Mouse (Mus musculus) inflammation-experienced regulatory T-cells, adult 6 months (primary cell): Measurements from ENCODE around the gene Trp53tg5. TPM values are rescaled to one million over a fixed set of nuclear protein-coding genes. Genes with fewer than 3 reads are reported as not detected.

ENCODE experiments used
- ATAC-seq: one replicate; pipeline ENCODE4 v1.8.0; 2017
- polyA plus RNA-seq, 3 experiments: library from polyadenylated mRNA; unstranded; fragments of 100-300 nt; shearing (Covaris generic); gene quantifications; one replicate each; pipeline ENCODE4 v1.2.1; 2017

Gene Trp53tg5
- polyA plus RNA-seq, 3 experiments from 2014 or later = not detected

- ATAC-seq = no peak
Measured at GRCm38 (mm10) chr2:164494126-164494525, 20.6 kb upstream of the Trp53tg5 start.

- ATAC-seq = no peak
Measured at GRCm38 (mm10) chr2:164487812-164488211, 14.3 kb upstream of the Trp53tg5 start.

- ATAC-seq = no peak
Measured at GRCm38 (mm10) chr2:164487115-164487527, 13.6 kb upstream of the Trp53tg5 start.

DNA sequence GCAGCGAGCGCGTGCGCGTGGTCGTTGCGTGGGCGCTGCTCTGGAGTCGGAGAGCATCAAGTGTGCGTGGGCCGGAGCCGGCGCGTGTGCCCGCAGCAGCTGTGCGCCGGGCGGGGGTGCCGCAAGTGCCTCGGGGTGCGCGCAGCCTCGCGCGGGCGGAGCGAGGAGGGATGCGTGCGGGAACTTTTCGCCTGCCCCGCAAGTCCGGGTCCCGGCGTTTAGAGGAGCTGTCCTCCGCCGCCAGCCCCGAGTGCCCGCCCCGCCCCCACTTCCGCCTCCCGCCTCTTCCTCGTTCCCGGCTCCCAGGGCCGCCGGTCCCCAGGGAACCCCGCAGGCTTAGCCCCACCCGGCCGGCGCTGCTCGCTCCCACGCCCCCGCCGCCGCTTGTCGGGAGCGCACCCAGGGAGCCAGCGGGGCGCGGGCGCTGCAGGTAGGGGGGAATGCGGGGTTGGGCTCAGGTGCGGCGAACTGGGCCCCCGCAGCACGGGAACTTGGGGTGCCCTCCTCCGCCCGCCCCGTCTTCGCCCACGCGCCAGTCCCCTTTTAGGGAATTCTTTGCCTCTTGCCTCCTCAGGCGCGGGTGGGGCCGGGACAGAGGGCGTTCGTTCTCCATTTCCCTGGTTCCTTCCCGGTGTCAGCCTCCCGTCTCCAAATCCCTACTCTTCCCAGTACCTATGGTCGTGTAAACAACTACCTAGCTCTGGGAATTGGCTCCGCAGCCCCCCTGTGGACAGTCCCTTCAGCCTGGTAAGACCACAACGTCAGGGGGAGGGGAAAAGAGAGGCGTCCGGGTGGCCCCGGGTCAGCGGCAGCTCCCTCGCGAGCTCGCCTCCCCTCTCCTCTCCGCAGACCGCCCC lies 13.0 kb upstream of the Trp53tg5 start:
- ATAC-seq = peak; percentile 43

GRCm38 (mm10) chr2:164485681-164486257 lies 12.2 kb upstream of the Trp53tg5 start, which contains the start of gene Dbndd2:
Gene Dbndd2, plus strand, starts transcription at chr2:164486106.
- peak; percentile 14 for ATAC-seq

DNA sequence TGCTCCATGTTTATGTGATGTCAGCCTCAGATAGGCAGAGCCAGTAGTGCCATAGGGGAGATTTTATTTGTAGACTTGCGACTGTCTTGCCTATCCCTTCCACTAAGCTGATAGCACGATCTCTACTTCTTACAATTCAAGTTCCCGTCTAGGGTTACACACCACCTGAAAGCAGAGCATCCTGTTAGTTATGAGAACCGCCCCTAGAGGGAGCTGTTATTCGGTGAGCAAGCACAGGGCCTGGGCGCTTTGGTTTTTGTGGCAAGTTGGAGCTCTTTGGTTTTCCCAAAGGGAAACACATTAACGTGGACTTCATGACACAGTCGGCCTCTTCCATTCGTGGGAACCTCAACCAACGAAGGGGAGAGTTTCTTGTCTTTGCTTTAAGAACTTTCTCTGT lies 3.3 kb downstream of the Trp53tg5 start:
- ATAC-seq = peak; percentile 56

DNA sequence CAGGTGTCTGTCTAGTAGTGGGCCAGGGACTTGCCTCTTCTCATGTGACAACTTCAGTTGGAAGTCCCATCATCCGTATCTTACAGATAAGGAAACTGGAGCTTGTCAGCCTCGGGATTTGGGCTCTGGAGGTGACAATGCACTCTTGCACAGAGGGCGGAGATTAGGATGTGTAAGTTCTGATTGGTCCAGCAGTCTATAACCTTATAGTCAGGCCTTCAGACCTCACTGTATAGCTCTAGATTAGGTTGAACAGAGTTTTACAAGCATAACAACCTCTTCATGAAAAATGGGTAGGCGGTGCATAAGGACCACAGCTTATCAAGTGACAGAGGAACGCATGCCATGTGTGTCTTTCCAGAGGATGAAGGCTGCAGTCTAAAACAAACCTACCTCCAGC lies 6.7 kb downstream of the Trp53tg5 start:
- no peak for ATAC-seq

DNA sequence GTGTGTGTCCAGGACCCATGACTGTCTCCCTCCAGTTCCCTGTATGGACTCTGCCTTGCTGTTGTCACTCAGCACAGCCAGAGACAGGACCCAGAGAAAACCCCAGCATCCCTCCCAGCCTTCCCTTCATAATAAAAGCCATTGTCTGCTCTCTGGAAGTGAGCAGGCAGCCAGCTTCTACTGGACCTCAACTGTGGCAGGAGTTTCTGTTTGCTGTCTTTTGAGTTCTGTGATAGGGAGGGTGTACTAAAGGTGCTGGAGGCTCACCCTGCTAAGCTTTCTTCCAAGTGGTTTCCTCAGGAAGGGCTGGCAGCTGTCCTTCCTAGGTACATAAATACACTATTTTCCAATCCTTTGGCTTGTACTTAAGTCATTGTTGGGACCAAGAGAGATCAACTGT lies 8.4 kb downstream of the Trp53tg5 start:
- no peak for ATAC-seq

DNA sequence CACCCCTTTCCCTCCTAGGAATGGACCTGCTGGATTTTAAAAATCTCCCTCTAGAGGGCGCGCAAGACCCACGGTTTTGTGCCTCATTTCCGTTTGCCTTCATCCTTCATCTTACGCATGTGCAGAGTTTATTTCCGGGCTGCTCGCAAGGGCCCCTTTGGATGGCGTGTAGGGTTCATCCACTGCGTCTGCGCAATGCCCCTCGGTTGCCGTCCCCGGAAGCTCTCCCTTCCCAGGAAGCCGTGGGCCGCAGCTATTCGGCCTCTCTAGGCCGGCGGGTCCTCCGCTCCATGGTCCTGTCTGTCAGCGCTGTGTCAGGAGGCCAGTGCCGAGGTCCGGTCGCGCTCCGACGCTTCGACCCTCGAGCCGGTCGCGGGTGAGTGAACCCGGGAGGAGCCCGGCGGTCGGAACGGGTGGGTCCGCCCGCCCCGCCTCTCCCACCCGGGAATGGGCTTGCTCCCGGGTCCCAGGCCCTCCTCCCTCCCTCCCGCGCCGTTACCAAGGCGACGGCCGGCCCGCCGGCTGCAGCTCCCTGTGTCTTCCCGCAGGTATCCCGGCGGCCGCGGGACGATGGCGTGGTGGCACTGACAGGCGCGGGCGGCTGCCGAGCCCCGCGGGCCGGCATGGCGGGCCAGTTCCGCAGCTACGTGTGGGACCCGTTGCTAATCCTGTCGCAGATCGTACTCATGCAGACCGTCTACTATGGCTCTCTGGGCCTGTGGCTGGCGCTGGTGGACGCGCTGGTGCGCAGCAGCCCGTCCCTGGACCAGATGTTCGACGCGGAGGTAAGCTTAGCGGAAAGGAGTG lies 12.6 kb downstream of the Trp53tg5 start, which contains the start of gene Gm20458:
Gm20458 (plus strand) TSS at position 223 of the 807 bp plus-strand sequence.
- ATAC-seq = peak; percentile 87

GRCm38 (mm10) chr2:164458535-164458934 lies 15.0 kb downstream of the Trp53tg5 start:
- no peak for ATAC-seq

- no peak for ATAC-seq
Measured at GRCm38 (mm10) chr2:164457942-164458341, 15.6 kb downstream of the Trp53tg5 start.

GRCm38 (mm10) chr2:164456864-164457300 lies 16.6 kb downstream of the Trp53tg5 start, which contains the start of gene Sys1:
Gene Sys1, plus strand, starts transcription at chr2:164456964.
- peak; percentile 69 for ATAC-seq

DNA sequence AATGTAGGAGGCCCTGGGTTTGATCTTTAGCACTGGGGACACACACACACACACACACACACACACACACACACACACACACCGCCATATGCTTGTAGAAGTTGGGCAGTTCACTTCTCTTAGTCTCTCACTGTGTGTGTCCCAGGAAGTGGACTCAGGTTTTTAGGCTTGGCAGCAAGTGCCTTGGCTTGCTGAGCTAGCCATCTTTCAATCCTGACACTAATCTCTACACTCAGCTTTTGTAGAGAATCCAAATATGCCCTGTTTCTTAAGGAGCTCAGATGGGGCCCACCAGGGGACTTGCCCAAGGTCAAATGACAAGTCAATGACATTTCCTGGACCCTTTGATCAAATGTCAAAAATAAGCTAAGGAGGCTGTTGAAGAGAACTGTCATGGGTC lies 17.1 kb downstream of the Trp53tg5 start:
- ATAC-seq = peak; percentile 0

GRCm38 (mm10) chr2:164455421-164456190 lies 17.9 kb downstream of the Trp53tg5 start:
- ATAC-seq = no peak

- no peak for ATAC-seq
Measured at GRCm38 (mm10) chr2:164454846-164455245, 18.7 kb downstream of the Trp53tg5 start.

DNA sequence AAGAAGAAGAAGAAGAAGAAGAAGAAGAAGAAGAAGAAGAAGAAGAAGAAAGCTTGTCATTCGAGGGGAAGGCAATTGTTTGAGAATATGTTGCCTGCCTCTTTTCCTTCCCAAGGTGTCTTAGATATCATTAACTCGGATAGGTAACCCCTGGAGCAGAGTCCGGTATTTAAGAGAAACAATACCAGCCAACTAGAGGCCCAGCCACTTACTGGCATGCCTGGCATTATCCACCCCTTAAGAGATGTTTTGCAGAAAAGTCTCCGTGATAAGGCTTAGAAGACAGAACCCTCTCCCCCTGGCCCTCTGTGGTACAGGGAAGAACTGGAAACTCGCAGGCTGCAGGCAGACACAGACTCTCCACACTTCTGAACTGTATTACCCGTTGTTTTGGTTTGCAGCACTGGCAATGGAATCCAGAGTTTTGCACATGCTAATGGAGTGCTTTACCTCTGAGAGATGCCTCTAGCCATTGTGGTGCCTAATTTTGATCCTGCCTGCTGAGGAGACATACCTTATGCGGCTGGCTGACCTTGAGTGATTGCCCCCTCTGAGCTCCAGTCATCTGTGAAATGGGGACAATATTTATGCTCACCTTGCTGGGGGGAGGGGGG lies 19.5 kb downstream of the Trp53tg5 start:
- ATAC-seq = no peak

- ATAC-seq = no peak
Measured at GRCm38 (mm10) chr2:164453047-164453757, 20.3 kb downstream of the Trp53tg5 start.

GRCm38 (mm10) chr2:164452000-164452676 lies 21.4 kb downstream of the Trp53tg5 start:
- ATAC-seq = no peak

- no peak for ATAC-seq
Measured at GRCm38 (mm10) chr2:164449341-164450042, 24.0 kb downstream of the Trp53tg5 start.

GRCm38 (mm10) chr2:164448921-164449320 lies 24.6 kb downstream of the Trp53tg5 start:
- no peak for ATAC-seq
